Mouse (Mus musculus) kidney, postnatal 0 days (tissue): ENCODE data around the gene Gjc2. TPM values are rescaled to one million over a fixed set of nuclear protein-coding genes. Genes with fewer than 3 reads are reported as not detected.

Source experiments
- ATAC-seq: fragments of 200-750 bp; cut with Nextera tagmentation; replicated peaks from 2 replicates; pipeline ENCODE4 v1.8.0; 2017; ENCODE audit warnings: low read depth, moderate number of reproducible peaks, moderate TSS enrichment, moderate library complexity; ENCODE audit not compliant: low FRiP score
- DNase-seq: peaks from one replicate; pipeline ENCODE4 v3.0.0-alpha.2; 2016; ENCODE audit warnings: low spot score
- H3K27ac ChIP-seq: fragments of 300-500 bp; sonication (generic); 2 replicates; pipeline ENCODE4 v1.5.1; 2014; ENCODE audit warnings: mild to moderate bottlenecking
- H3K27me3 ChIP-seq: fragments of 300-500 bp; sonication (generic); 2 replicates; pipeline ENCODE4 v1.6.1; 2014; ENCODE audit warnings: low read length, mixed read lengths; ENCODE audit not compliant: insufficient read depth
- H3K36me3 ChIP-seq: fragments of 300-500 bp; sonication (generic); 2 replicates; pipeline ENCODE4 v1.6.1; 2014; ENCODE audit warnings: low read length, mixed read lengths; ENCODE audit not compliant: insufficient read depth
- H3K4me1 ChIP-seq: fragments of 300-500 bp; sonication (generic); replicated peaks from 2 replicates; pipeline ENCODE4 v1.6.1; 2014; ENCODE audit warnings: antibody characterized with exemption, low read length, mixed read lengths; ENCODE audit not compliant: insufficient read depth
- H3K4me2 ChIP-seq: fragments of 300-500 bp; sonication (generic); 2 replicates; pipeline ENCODE4 v1.6.1; 2014; ENCODE audit warnings: mild to moderate bottlenecking, low read length, moderate library complexity, mixed read lengths
- H3K4me3 ChIP-seq: fragments of 300-500 bp; sonication (generic); replicated peaks from 2 replicates; pipeline ENCODE4 v1.5.1; 2014; ENCODE audit warnings: low read depth, low read length
- H3K9ac ChIP-seq: fragments of 300-500 bp; sonication (generic); 2 replicates; pipeline ENCODE4 v1.6.1; 2014; ENCODE audit warnings: low read depth, low read length
- H3K9me3 ChIP-seq: fragments of 300-500 bp; sonication (generic); replicated peaks from 2 replicates; pipeline ENCODE4 v1.6.1; 2016; ENCODE audit warnings: low read length, inconsistent platforms, mixed read lengths
- CTCF ChIP-seq: IDR thresholded peaks from 2 replicates; pipeline ENCODE4 v1.5.1; 2016; ENCODE audit warnings: antibody characterized with exemption, low read depth, mild to moderate bottlenecking, moderate library complexity
- WGBS: fragments of 180-500 bp; shearing (Covaris S2); extraction: QIAGEN DNeasy Blood & Tissue Kit; methylation state at CpG from one replicate; pipeline ENCODE4 v1.1.7; 2014; 5-methylcytosine and 5-hydroxymethylcytosine counted together
- polyA plus RNA-seq: library from polyadenylated mRNA; unstranded; fragments of >200 nt; fragmentation: Nextera tagmentation; extraction: Ambion mirVana; gene quantifications from 2 replicates; pipeline ENCODE4 v1.2.1, GENCODE M21; 2015

Gjc2 gene
- polyA plus RNA-seq, 1 experiment from 2014 or later: 1.2 TPM

- H3K9me3 ChIP-seq: no peaks in the 10 kb centered on the region
- peaks cover 20% of the 10 kb centered on the region for H3K36me3 ChIP-seq
- peaks cover 7% of the 10 kb centered on the region; the same call in 1 of the 2 replicates for H3K4me1 ChIP-seq
- no peak overlapping the region for H3K4me3 ChIP-seq
- ATAC-seq (no peak), DNase-seq (peak; percentile 86)
- WGBS: 34% methylated on average over 3 of the region's 3 CpGs
- TF ChIP-seq CTCF: peak; percentile 85
- H3K9ac ChIP-seq: no peak overlapping the region
- H3K27ac ChIP-seq: no peak overlapping the region
- peaks cover 8% of the 10 kb centered on the region for H3K27me3 ChIP-seq
- no peak overlapping the region for H3K4me2 ChIP-seq
Measured at GRCm38 (mm10) chr11:59183821-59184220, 808 bp upstream of the Gjc2 start.

GRCm38 (mm10) chr11:59176921-59177320 lies 6.1 kb downstream of the Gjc2 start:
- ATAC-seq (0 out of 2 replicates have a peak, but pooled peaks have one; percentile 15), DNase-seq (no peak)
- H3K27me3 ChIP-seq: peaks cover 48% of the 10 kb centered on the region
- no peak for TF ChIP-seq CTCF
- H3K4me1 ChIP-seq: no peaks in the 10 kb centered on the region; the same call in 1 of the 2 replicates
- H3K9ac ChIP-seq: 0 out of 2 replicates have a peak overlapping the region, but pooled peaks have one; percentile 23
- H3K36me3 ChIP-seq: no peaks in the 10 kb centered on the region
- no peaks in the 10 kb centered on the region for H3K9me3 ChIP-seq
- H3K27ac ChIP-seq: no peak overlapping the region
- peak overlapping the region; percentile 31 for H3K4me2 ChIP-seq
- WGBS: 8% methylated on average over 34 of the region's 34 CpGs
- H3K4me3 ChIP-seq: peak overlapping the region; percentile 17

- Histone ChIP-seq H3K27me3 (peaks cover 48% of the 10 kb centered on the region), H3K9me3 (no peaks in the 10 kb centered on the region), H3K4me1 (no peaks in the 10 kb centered on the region; the same call in 1 of the 2 replicates), H3K4me3 (peak overlapping the region; percentile 17), H3K36me3 (no peaks in the 10 kb centered on the region), H3K27ac (no peak overlapping the region), H3K4me2 (peak overlapping the region; percentile 31), H3K9ac (0 out of 2 replicates have a peak overlapping the region, but pooled peaks have one; percentile 23)
- ATAC-seq: 0 out of 2 replicates have a peak, but pooled peaks have one; percentile 27
- TF ChIP-seq CTCF: no peak
- no peak for DNase-seq
- WGBS: 2% methylated on average over 48 of the region's 48 CpGs
Measured at GRCm38 (mm10) chr11:59176475-59176874, 6.5 kb downstream of the Gjc2 start.

- H3K27me3 ChIP-seq: peaks cover 45% of the 10 kb centered on the region
- H3K27ac ChIP-seq: no peak overlapping the region
- no peak for TF ChIP-seq CTCF
- no peaks in the 10 kb centered on the region for H3K9me3 ChIP-seq
- no peak for ATAC-seq
- WGBS: 51% methylated on average over 6 of the region's 6 CpGs
- no peak overlapping the region for H3K4me3 ChIP-seq
- H3K4me1 ChIP-seq: no peaks in the 10 kb centered on the region; the same call in 1 of the 2 replicates
- no peaks in the 10 kb centered on the region for H3K36me3 ChIP-seq
- H3K4me2 ChIP-seq: no peak overlapping the region
- no peak overlapping the region for H3K9ac ChIP-seq
- no peak for DNase-seq
Measured at GRCm38 (mm10) chr11:59174189-59174838, 8.7 kb downstream of the Gjc2 start.

- no peaks in the 10 kb centered on the region; the same call in 1 of the 2 replicates for H3K4me1 ChIP-seq
- H3K4me2 ChIP-seq: no peak overlapping the region
- TF ChIP-seq CTCF: no peak
- no peak overlapping the region for H3K9ac ChIP-seq
- H3K9me3 ChIP-seq: no peaks in the 10 kb centered on the region
- DNase-seq (no peak), ATAC-seq (no peak)
- no peak overlapping the region for H3K27ac ChIP-seq
- H3K4me3 ChIP-seq: no peak overlapping the region
- H3K36me3 ChIP-seq: no peaks in the 10 kb centered on the region
- WGBS: 71% methylated on average over 4 of the region's 4 CpGs
- H3K27me3 ChIP-seq: peaks cover 8% of the 10 kb centered on the region
Measured at GRCm38 (mm10) chr11:59170549-59170948, 12.5 kb downstream of the Gjc2 start.

GRCm38 (mm10) chr11:59169807-59170206 lies 13.2 kb downstream of the Gjc2 start:
- ATAC-seq (no peak), DNase-seq (no peak)
- H3K9me3 ChIP-seq: no peaks in the 10 kb centered on the region
- no peak overlapping the region for H3K9ac ChIP-seq
- H3K36me3 ChIP-seq: no peaks in the 10 kb centered on the region
- no peak for TF ChIP-seq CTCF
- H3K4me1 ChIP-seq: no peaks in the 10 kb centered on the region; the same call in 1 of the 2 replicates
- no peak overlapping the region for H3K4me3 ChIP-seq
- 26% methylated on average over 3 of the region's 3 CpGs for WGBS
- no peak overlapping the region for H3K4me2 ChIP-seq
- H3K27ac ChIP-seq: no peak overlapping the region
- H3K27me3 ChIP-seq: peaks cover under 1% of the 10 kb centered on the region; the same call in 1 of the 2 replicates
